Mouse (Mus musculus) stomach, postnatal 0 days (tissue): ENCODE data around the gene Foxn3.

Experiments
- CTCF ChIP-seq: IDR thresholded peaks from 2 replicates; pipeline ENCODE4 v1.5.1; 2016; ENCODE audit warnings: antibody characterized with exemption, low read depth, mild to moderate bottlenecking, moderate library complexity
- EP300 ChIP-seq: optimal IDR thresholded peaks from 2 replicates; pipeline ENCODE3; 2016; ENCODE audit warnings: antibody characterized with exemption

GRCm38 (mm10) chr12:99207014-99207612 lies 356.3 kb downstream of the Foxn3 start:
- peak; percentile 37 for TF ChIP-seq CTCF
- TF ChIP-seq EP300: no peak
